Mouse (Mus musculus): ENCODE measurements around the gene Olfr1028.

The Olfr1028 gene

GRCm38 (mm10) chr2:85950137-85950536 is at the start of gene Olfr1028:
Gene Olfr1028, plus strand, starts transcription at chr2:85950437.
- no peak for DNase-seq

GRCm38 (mm10) chr2:85904952-85905351 is 45.3 kb upstream of the Olfr1028 start, which contains the start of gene Olfr1024:
Gene Olfr1024, minus strand, starts transcription at chr2:85905052.
- no peak for DNase-seq

- DNase-seq = no peak
Observed at GRCm38 (mm10) chr2:85913197-85913596, 37.0 kb upstream of the Olfr1028 start.

- no peak for DNase-seq
Observed at GRCm38 (mm10) chr2:85914893-85915292, 35.3 kb upstream of the Olfr1028 start, which contains the start of gene Olfr1025-ps1. Gene Olfr1025-ps1, plus strand, starts transcription at chr2:85915193.

- no peak for DNase-seq
Observed at GRCm38 (mm10) chr2:85921258-85921657, 29.0 kb upstream of the Olfr1028 start, which contains the start of gene Olfr1026. Gene Olfr1026, plus strand, starts transcription at chr2:85921558.

- DNase-seq = no peak
Observed at GRCm38 (mm10) chr2:85973595-85973994, 23.4 kb downstream of the Olfr1028 start, which contains the start of gene Olfr1029. Gene Olfr1029, plus strand, starts transcription at chr2:85973895.

GRCm38 (mm10) chr2:85978976-85979375 is 28.7 kb downstream of the Olfr1028 start, which contains the start of gene Olfr1030:
Gene Olfr1030, plus strand, starts transcription at chr2:85979276.
- no peak for DNase-seq

- no peak for DNase-seq
Observed at GRCm38 (mm10) chr2:85990004-85990403, 39.8 kb downstream of the Olfr1028 start, which contains the start of gene Olfr1031. Gene Olfr1031, plus strand, starts transcription at chr2:85990304.
